In the genomic region with DNA sequence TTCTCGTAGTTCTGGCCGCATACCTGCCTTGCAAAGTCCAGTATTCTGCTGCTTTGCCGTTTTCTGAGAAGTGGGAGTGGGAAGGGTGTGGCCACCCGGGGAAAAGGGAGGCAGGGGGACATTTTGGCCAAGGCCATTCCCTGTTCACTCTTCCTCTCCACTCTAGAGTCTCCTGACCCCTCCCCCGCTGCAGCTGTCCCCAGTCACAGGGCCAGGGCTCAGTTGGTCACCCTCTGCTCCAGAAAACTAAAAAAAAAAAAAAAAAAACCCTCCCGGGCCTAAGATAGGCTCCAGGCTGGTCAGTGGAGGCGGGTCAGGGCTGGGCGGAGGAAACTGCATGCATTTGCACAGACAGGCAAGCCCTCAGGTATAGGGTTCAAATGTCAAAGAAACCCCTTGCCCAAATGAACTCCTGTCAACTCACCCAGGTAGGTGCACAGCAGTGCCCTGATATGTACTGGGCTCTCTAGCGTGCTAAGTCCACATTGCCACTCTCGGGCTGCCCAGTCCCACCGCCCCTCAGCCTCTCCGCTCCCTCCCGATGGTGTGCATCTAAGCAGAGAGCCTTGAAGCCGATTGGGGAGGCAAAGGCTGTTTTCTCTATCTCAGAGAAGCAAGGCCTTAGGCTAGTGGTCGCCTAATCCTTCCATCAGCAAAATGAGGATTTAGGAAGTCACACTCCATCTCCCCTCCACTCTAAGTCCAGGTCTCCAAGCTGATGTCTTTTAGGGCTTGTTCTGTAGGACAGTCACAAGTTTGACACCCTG, we compare ENCODE assay signal across 8 mouse cellular contexts. TPM values are rescaled to one million over a fixed set of nuclear protein-coding genes. Genes with fewer than 3 reads are reported as not detected.
A peak's percentile ranks its signal among the peaks of the same experiment; 100 is the strongest.
DNase-seq lines count a peak whose midpoint lies in the region; ATAC-seq and TF ChIP-seq lines count a peak whose summit lies in the region.

No protein-coding gene starts in this region.

- peak overlapping the region; percentile 99 for H3K27ac ChIP-seq in embryonic fibroblast, embryonic 13.5 days (ENCODE audit: insufficient read depth, low read length)
- H3K27ac ChIP-seq in hindbrain, embryonic 11.5 days (ENCODE audit: low read depth, low read length) = no peak overlapping the region
- no peak overlapping the region for H3K27ac ChIP-seq in neural tube, embryonic 12.5 days

- 0 out of 2 replicates have a peak, but pooled peaks cover 2% of the 10 kb centered on the region for H3K27me3 ChIP-seq in hindbrain, embryonic 11.5 days (ENCODE audit: control insufficient read depth, insufficient read depth, low read length)
- H3K27me3 ChIP-seq in neural tube, embryonic 12.5 days (replicated peaks) = no peaks in the 10 kb centered on the region; the same call in 1 of the 2 replicates

- peaks cover 20% of the 10 kb centered on the region for H3K4me1 ChIP-seq in embryonic fibroblast, embryonic 13.5 days (ENCODE audit: control insufficient read depth, insufficient read depth, low read length)
- H3K4me1 ChIP-seq in hindbrain, embryonic 11.5 days (replicated peaks; ENCODE audit: control insufficient read depth, insufficient read depth, low read length) = peaks cover 8% of the 10 kb centered on the region
- H3K4me1 ChIP-seq in neural tube, embryonic 12.5 days = peaks cover 32% of the 10 kb centered on the region

- peak; percentile 39; the same call in 1 of the 2 replicates for TF ChIP-seq POLR2A in embryonic fibroblast, embryonic 13.5 days (IDR thresholded peaks at IDR 0.05; ENCODE audit: low read depth, low read length)

- no peaks in the 10 kb centered on the region for H3K9me3 ChIP-seq in hindbrain, embryonic 11.5 days (ENCODE audit: control insufficient read depth, low read length)
- no peaks in the 10 kb centered on the region for H3K9me3 ChIP-seq in neural tube, embryonic 12.5 days

- WGBS in hindbrain, embryonic 11.5 days = 17% methylated on average over 15 of the region's 15 CpGs
- 23% methylated on average over 15 of the region's 15 CpGs for WGBS in neural tube, embryonic 12.5 days

- no peaks in the 10 kb centered on the region for H3K36me3 ChIP-seq in hindbrain, embryonic 11.5 days (ENCODE audit: control insufficient read depth, insufficient read depth, low read length)
- H3K36me3 ChIP-seq in neural tube, embryonic 12.5 days = 0 out of 2 replicates have a peak, but pooled peaks cover 4% of the 10 kb centered on the region

- 0 out of 2 replicates have a peak, but pooled peaks have one; percentile 19 for ATAC-seq in hindbrain, embryonic 11.5 days (ENCODE audit: low FRiP score)
- no peak for ATAC-seq in neural tube, embryonic 12.5 days (ENCODE audit: low FRiP score, low read depth)

- peak overlapping the region; percentile 82 for H3K4me3 ChIP-seq in embryonic fibroblast, embryonic 13.5 days (ENCODE audit: insufficient read depth, low read length)
- peak overlapping the region; percentile 27 for H3K4me3 ChIP-seq in hindbrain, embryonic 11.5 days (ENCODE audit: low read depth, low read length)
- H3K4me3 ChIP-seq in neural tube, embryonic 12.5 days = peak overlapping the region; percentile 22

- intact Hi-C loops in left cerebral cortex, postnatal 36 days (cut with DNase I) = no loop called here

- peak; percentile 9 for DNase-seq in right cerebral cortex, postnatal 14 days
- no peak for DNase-seq in right cerebral cortex, postnatal 25 days
- peak; percentile 34 for DNase-seq in hindbrain, embryonic 11.5 days (ENCODE audit: low spot score)
- peak; percentile 52 for DNase-seq in liver
- DNase-seq in left cerebral cortex, postnatal 36 days (ENCODE audit: low spot score in 2 of 2) = no peak
- no peak for DNase-seq in right cerebral cortex, postnatal 10 days (ENCODE audit: low spot score in 2 of 2)

- TF ChIP-seq CTCF in embryonic fibroblast, embryonic 13.5 days (IDR thresholded peaks at IDR 0.05; ENCODE audit: borderline replicate concordance, insufficient read depth, low read length) = no peak

- H3K9ac ChIP-seq in hindbrain, embryonic 11.5 days (ENCODE audit: low read depth, low read length) = peak overlapping the region; percentile 37; the same call in 1 of the 2 replicates
- H3K9ac ChIP-seq in neural tube, embryonic 12.5 days = peak overlapping the region; percentile 44; the same call in 1 of the 2 replicates

- H3K4me2 ChIP-seq in hindbrain, embryonic 11.5 days (replicated peaks; ENCODE audit: low read depth, low read length) = peak overlapping the region; percentile 65
- H3K4me2 ChIP-seq in neural tube, embryonic 12.5 days (replicated peaks) = peak overlapping the region; percentile 55

RNA-seq across cellular contexts. Expression of a gene that starts 0.7 kb away (rescaled TPM):
- polyA plus RNA-seq in embryonic fibroblast, embryonic 13.5 days (2011; ENCODE audit: insufficient read length, low read depth, missing spikeins) = 4,027 and 4,662 TPM in 2 replicates
- polyA plus RNA-seq in hindbrain, embryonic 11.5 days (2014; fragmentation: Nextera tagmentation; extraction: Ambion mirVana) = 390 and 438 TPM in 2 replicates
- 327 and 328 TPM in 2 replicates for polyA plus RNA-seq in neural tube, embryonic 12.5 days (2016; fragmentation: Nextera tagmentation; extraction: Ambion mirVana)
- 10 to 100 TPM; 19.3 to 25.0 TPM for total RNA-seq in left cerebral cortex, postnatal 36 days (2021)

RNA-seq across cellular contexts. Expression of a gene that starts 7.5 kb away (rescaled TPM):
- polyA plus RNA-seq in embryonic fibroblast, embryonic 13.5 days (2011; ENCODE audit: insufficient read length, low read depth, missing spikeins) = 46.6 and 55.4 TPM in 2 replicates
- 61.1 and 64.4 TPM in 2 replicates for polyA plus RNA-seq in hindbrain, embryonic 11.5 days (2014; fragmentation: Nextera tagmentation; extraction: Ambion mirVana)
- polyA plus RNA-seq in neural tube, embryonic 12.5 days (2016; fragmentation: Nextera tagmentation; extraction: Ambion mirVana) = 58.4 and 62.4 TPM in 2 replicates
- 10 to 100 TPM; 39.5 to 42.1 TPM for total RNA-seq in left cerebral cortex, postnatal 36 days (2021)

RNA-seq across cellular contexts. Expression of a gene that starts 13.5 kb away (rescaled TPM):
- 3.0 and 4.2 TPM in 2 replicates for polyA plus RNA-seq in embryonic fibroblast, embryonic 13.5 days (2011; ENCODE audit: insufficient read length, low read depth, missing spikeins)
- polyA plus RNA-seq in hindbrain, embryonic 11.5 days (2014; fragmentation: Nextera tagmentation; extraction: Ambion mirVana) = 34.8 and 35.2 TPM in 2 replicates
- 44.6 and 47.1 TPM in 2 replicates for polyA plus RNA-seq in neural tube, embryonic 12.5 days (2016; fragmentation: Nextera tagmentation; extraction: Ambion mirVana)
- 100 to 1,000 TPM; 159 to 192 TPM for total RNA-seq in left cerebral cortex, postnatal 36 days (2021)

RNA-seq across cellular contexts. Expression of a gene that starts 20.3 kb away (rescaled TPM):
- polyA plus RNA-seq in embryonic fibroblast, embryonic 13.5 days (2011; ENCODE audit: insufficient read length, low read depth, missing spikeins) = 34.2 and 45.6 TPM in 2 replicates
- 38.1 and 45.4 TPM in 2 replicates for polyA plus RNA-seq in hindbrain, embryonic 11.5 days (2014; fragmentation: Nextera tagmentation; extraction: Ambion mirVana)
- polyA plus RNA-seq in neural tube, embryonic 12.5 days (2016; fragmentation: Nextera tagmentation; extraction: Ambion mirVana) = 35.2 and 42.0 TPM in 2 replicates
- 10 to 100 TPM; 14.3 to 19.5 TPM for total RNA-seq in left cerebral cortex, postnatal 36 days (2021)

RNA-seq across cellular contexts. Expression of a gene that starts 27.6 kb away (rescaled TPM):
- 44.1 and 47.8 TPM in 2 replicates for polyA plus RNA-seq in embryonic fibroblast, embryonic 13.5 days (2011; ENCODE audit: insufficient read length, low read depth, missing spikeins)
- 11.8 and 12.4 TPM in 2 replicates for polyA plus RNA-seq in hindbrain, embryonic 11.5 days (2014; fragmentation: Nextera tagmentation; extraction: Ambion mirVana)
- polyA plus RNA-seq in neural tube, embryonic 12.5 days (2016; fragmentation: Nextera tagmentation; extraction: Ambion mirVana) = 9.6 and 10.0 TPM in 2 replicates
- 10 to 100 TPM; 23.7 to 31.5 TPM for total RNA-seq in left cerebral cortex, postnatal 36 days (2021)

Comparison
In these comparisons a context has a peak if more than half of its experiments do, and no peak if none do; other contexts are left out.
1. DNase-seq: peak in right cerebral cortex, postnatal 14 days (single experiment), hindbrain, embryonic 11.5 days (single experiment) and liver (single experiment); none in right cerebral cortex, postnatal 25 days (single experiment), left cerebral cortex, postnatal 36 days (0 of 2) and right cerebral cortex, postnatal 10 days (0 of 2).
2. H3K4me3 ChIP-seq: peak in every context shown above with its lines; median percentile 82 in embryonic fibroblast, embryonic 13.5 days; 27 in hindbrain, embryonic 11.5 days; 22 in neural tube, embryonic 12.5 days.